Mouse (Mus musculus) CH12.LX (cell line): ENCODE measurements at regions not wholly inside any gene's neighbourhood (a gene's known extent, or its start where the extent isn't known, plus 50 kb on each side); places are given as distances from the start of the nearest gene placed in this dataset.

Experiments
- DNase-seq: peaks from one replicate; pipeline ENCODE4 v3.0.0-alpha.2; 2013; ENCODE audit errors: extremely low read depth
- H3K27ac ChIP-seq: 2 replicates; pipeline ENCODE4 v1.5.1; 2012; ENCODE audit warnings: low read depth, mild to moderate bottlenecking, control low read depth, moderate library complexity; ENCODE audit not compliant: insufficient read depth
- H3K27me3 ChIP-seq: replicated peaks from 2 replicates; pipeline ENCODE3; 2012; ENCODE audit warnings: inconsistent platforms
- H3K36me3 ChIP-seq, 2 experiments: replicated peaks in 1 of 2; 2 replicates each; pipeline versions ENCODE3 to v1.6.1; 2012; ENCODE audit warnings: inconsistent platforms in 1 of 2, low read length in 1 of 2, mild to moderate bottlenecking in 1 of 2, mixed read lengths in 1 of 2, moderate library complexity in 1 of 2; ENCODE audit not compliant: control insufficient read depth in 1 of 2, insufficient read depth in 1 of 2
- H3K4me1 ChIP-seq, 2 experiments: 2 replicates each; pipeline ENCODE4 v1.6.1; 2012; ENCODE audit warnings: inconsistent platforms in 1 of 2, moderate library complexity in 1 of 2; ENCODE audit not compliant: insufficient read depth in 2 of 2, control insufficient read depth in 1 of 2
- H3K4me2 ChIP-seq: 2 replicates; pipeline ENCODE4 v1.6.1; 2012; ENCODE audit warnings: low read depth, mild to moderate bottlenecking, control low read depth; ENCODE audit not compliant: poor library complexity, insufficient read depth, severe bottlenecking
- H3K4me3 ChIP-seq, 3 experiments: fragments of 150-350 bp in 1 of 3; sonication (generic) in 1 of 3; replicated peaks in 1 of 3; 2 replicates each; pipeline versions ENCODE3 to v1.5.1; 2011 to 2012; ENCODE audit warnings: low read depth in 2 of 3, low read length in 2 of 3, mild to moderate bottlenecking in 2 of 3, moderate library complexity in 2 of 3, control low read depth in 1 of 3, improper control_type of control experiment in 1 of 3, inconsistent platforms in 1 of 3, mixed read lengths in 1 of 3; ENCODE audit not compliant: poor library complexity in 1 of 3
- H3K79me2 ChIP-seq: replicated peaks from 2 replicates; pipeline ENCODE4 v1.6.1; 2012; ENCODE audit warnings: mild to moderate bottlenecking, moderate library complexity; ENCODE audit not compliant: control insufficient read depth, poor library complexity, insufficient read depth, severe bottlenecking; ENCODE audit errors: extremely low read depth
- H3K9ac ChIP-seq: 2 replicates; pipeline ENCODE4 v1.6.1; 2012; ENCODE audit warnings: low read depth, mild to moderate bottlenecking, control low read depth, moderate library complexity; ENCODE audit not compliant: insufficient read depth
- H3K9me3 ChIP-seq: replicated peaks from 2 replicates; pipeline ENCODE3; 2012; ENCODE audit warnings: low read length, inconsistent platforms, mixed read lengths
- E2F4 ChIP-seq: IDR thresholded peaks from 2 replicates; pipeline ENCODE4 v1.6.1; 2011; ENCODE audit warnings: low read depth, low read length, improper control_type of control experiment; ENCODE audit not compliant: insufficient replicate concordance
- GABPA ChIP-seq: IDR thresholded peaks from 2 replicates; pipeline ENCODE4 v1.6.1; 2012; ENCODE audit warnings: low read depth, low read length, improper control_type of control experiment, inconsistent platforms; ENCODE audit not compliant: insufficient replicate concordance
- HCFC1 ChIP-seq: IDR thresholded peaks from 2 replicates; pipeline ENCODE4 v1.6.1; 2012; ENCODE audit warnings: low read depth, mild to moderate bottlenecking, inconsistent platforms, low read length, improper control_type of control experiment
- IRF4 ChIP-seq: IDR thresholded peaks from 2 replicates; pipeline ENCODE4 v1.6.1; 2014; ENCODE audit warnings: low read depth, mild to moderate bottlenecking, inconsistent platforms, low read length, improper control_type of control experiment
- JUN ChIP-seq: IDR thresholded peaks from 2 replicates; pipeline ENCODE4 v1.6.1; 2011; ENCODE audit warnings: low read depth, mild to moderate bottlenecking, low read length, improper control_type of control experiment, moderate library complexity; ENCODE audit not compliant: insufficient read depth
- KAT2A ChIP-seq: IDR thresholded peaks from 2 replicates; pipeline ENCODE4 v1.6.1; 2012; ENCODE audit warnings: low read length, improper control_type of control experiment, inconsistent platforms; ENCODE audit not compliant: insufficient replicate concordance
- MAX ChIP-seq: IDR thresholded peaks from 2 replicates; pipeline ENCODE4 v1.6.1; 2011; ENCODE audit warnings: low read length, improper control_type of control experiment
- MAZ ChIP-seq: IDR thresholded peaks from 2 replicates; pipeline ENCODE4 v1.6.1; 2012; ENCODE audit warnings: low read depth, mild to moderate bottlenecking, inconsistent platforms, low read length, improper control_type of control experiment, moderate library complexity
- NRF1 ChIP-seq: IDR thresholded peaks from 2 replicates; pipeline ENCODE4 v1.6.1; 2014; ENCODE audit warnings: low read depth, mild to moderate bottlenecking, inconsistent platforms, low read length, improper control_type of control experiment, moderate library complexity
- PAX5 ChIP-seq: IDR thresholded peaks from 2 replicates; pipeline ENCODE4 v1.6.1; 2012; ENCODE audit warnings: low read length, inconsistent platforms, mixed read lengths
- POLR2A ChIP-seq: IDR thresholded peaks from 2 replicates; pipeline ENCODE4 v1.6.1; 2011; ENCODE audit warnings: low read depth, mild to moderate bottlenecking, improper control_type of control experiment, low read length
- RAD21 ChIP-seq: IDR thresholded peaks from 2 replicates; pipeline ENCODE4 v1.6.1; 2011; ENCODE audit warnings: low read depth, mild to moderate bottlenecking, low read length, improper control_type of control experiment, moderate library complexity
- SIN3A ChIP-seq: IDR thresholded peaks from 2 replicates; pipeline ENCODE4 v1.6.1; 2012; ENCODE audit warnings: low read length, improper control_type of control experiment, inconsistent platforms
- SMC3 ChIP-seq: IDR thresholded peaks from 2 replicates; pipeline ENCODE4 v1.6.1; 2011; ENCODE audit warnings: low read depth, low read length, improper control_type of control experiment
- UBTF ChIP-seq: IDR thresholded peaks from 2 replicates; pipeline ENCODE4 v1.6.1; 2012; ENCODE audit warnings: low read depth, mild to moderate bottlenecking, inconsistent platforms, low read length, improper control_type of control experiment, moderate library complexity
- ZC3H11A ChIP-seq: IDR thresholded peaks from 2 replicates; pipeline ENCODE4 v1.6.1; 2012; ENCODE audit warnings: low read depth, mild to moderate bottlenecking, inconsistent platforms, low read length, improper control_type of control experiment
- dilution Hi-C: fragments of 300-500 bp; cut with MboI; formaldehyde crosslinking; loops from 2 replicates; pipeline ENCODE4 v1.14.3; 2020; ENCODE audit warnings: low sequenced_read_pairs; ENCODE audit not compliant: extremely low pct_unique_long_range_greater_than_20kb, extremely low pct_ligation_motif_present
- in situ Hi-C: fragments of 300-500 bp; cut with MboI; formaldehyde crosslinking; loops from 3 replicates; pipeline ENCODE4 v1.14.3; 2019; ENCODE audit warnings: low sequenced_read_pairs, low pct_ligation_motif_present, low pct_unique_long_range_greater_than_20kb, mixed read lengths

- H3K27me3 ChIP-seq = no peaks in the 10 kb centered on the region
- H3K9me3 ChIP-seq = no peaks in the 10 kb centered on the region
- no peak for DNase-seq
- H3K79me2 ChIP-seq = no peaks in the 10 kb centered on the region
- no peak overlapping the region for H3K27ac ChIP-seq
- H3K4me3 ChIP-seq = no peak overlapping the region
- H3K4me1 ChIP-seq = no peaks in the 10 kb centered on the region
- H3K9ac ChIP-seq = no peak overlapping the region
- in situ Hi-C loops (no loop called here), dilution Hi-C loops (no loop called here)
- H3K36me3 ChIP-seq = no peaks in the 10 kb centered on the region
- TF ChIP-seq SIN3A (no peak), PAX5 (no peak), JUN (no peak), NRF1 (no peak), MAZ (no peak), RAD21 (no peak), ZC3H11A (no peak), IRF4 (no peak), POLR2A (no peak), GABPA (no peak), MAX (no peak), SMC3 (no peak), E2F4 (no peak)
- TF ChIP-seq, all 38 proteins: peak for 0
- no peak overlapping the region for H3K4me2 ChIP-seq
Observed at GRCm38 (mm10) chr2:84189302-84189701, 198.9 kb downstream of the Gm13691 start.

GRCm38 (mm10) chr2:84217116-84217515 is 208.1 kb downstream of the Calcrl start:
- Histone ChIP-seq H3K4me3 (no peak overlapping the region), H3K27me3 (no peaks in the 10 kb centered on the region), H3K4me1 (no peaks in the 10 kb centered on the region), H3K9me3 (no peaks in the 10 kb centered on the region), H3K9ac (no peak overlapping the region), H3K79me2 (no peaks in the 10 kb centered on the region), H3K4me2 (no peak overlapping the region), H3K27ac (no peak overlapping the region), H3K36me3 (no peaks in the 10 kb centered on the region)
- DNase-seq = no peak
- in situ Hi-C loops = no loop called here
- dilution Hi-C loops = no loop called here
- TF ChIP-seq GABPA (no peak), MAX (no peak), IRF4 (no peak), KAT2A (no peak), HCFC1 (no peak), SIN3A (no peak), UBTF (no peak), MAZ (no peak)
